21 mouse cellular contexts compared by ENCODE assay signal in genomic region chr9:94481057-94481456, GRCm38 (mm10). TPM values are rescaled to one million over a fixed set of nuclear protein-coding genes. Genes with fewer than 3 reads are reported as not detected.
A peak's percentile ranks its signal among the peaks of the same experiment; 100 is the strongest.
DNase-seq lines count a peak whose midpoint lies in the region; ATAC-seq lines count a peak whose summit lies in the region.
"Had no signal": no experiment of that assay in that cellular context is flagged by ENCODE, and none has a peak within 500 bp of the region (broad histone marks: within the 10 kb centered on the region; RNA-seq: fewer than 3 reads in every experiment).

No protein-coding gene starts in this region.

- no peak for ATAC-seq in midbrain, embryonic 11.5 days (ENCODE audit: low FRiP score)
- ATAC-seq in midbrain, embryonic 13.5 days, result no peak
- ATAC-seq: activated CD4-positive, CD25-positive, alpha-beta regulatory T cell, adult 4 months; forebrain, embryonic 16.5 days had no signal

- no peak overlapping the region for H3K4me3 ChIP-seq in midbrain, embryonic 11.5 days (ENCODE audit: low read depth, low read length)
- no peak overlapping the region for H3K4me3 ChIP-seq in midbrain, embryonic 13.5 days (replicated peaks)
- H3K4me3 ChIP-seq: heart, embryonic 13.5 days; midbrain, embryonic 12.5 days; neural tube, embryonic 13.5 days had no signal

- no peaks in the 10 kb centered on the region for H3K4me1 ChIP-seq in midbrain, embryonic 11.5 days (ENCODE audit: control insufficient read depth, insufficient read depth, low read length)
- H3K4me1 ChIP-seq in midbrain, embryonic 13.5 days (replicated peaks), result 0 out of 2 replicates have a peak, but pooled peaks cover 2% of the 10 kb centered on the region
- H3K4me1 ChIP-seq: neural tube, embryonic 13.5 days had no signal

- WGBS in midbrain, embryonic 11.5 days, result 94% methylated on average over 16 of the region's 16 CpGs
- 94% methylated on average over 16 of the region's 16 CpGs for WGBS in midbrain, embryonic 13.5 days

- H3K27me3 ChIP-seq in midbrain, embryonic 11.5 days (ENCODE audit: control insufficient read depth, insufficient read depth, low read length), result no peaks in the 10 kb centered on the region
- H3K27me3 ChIP-seq in midbrain, embryonic 13.5 days, result no peaks in the 10 kb centered on the region
- H3K27me3 ChIP-seq: heart, embryonic 13.5 days; midbrain, embryonic 12.5 days; neural tube, embryonic 13.5 days had no signal

- no peak overlapping the region for H3K9ac ChIP-seq in midbrain, embryonic 11.5 days (ENCODE audit: low read length)
- no peak overlapping the region for H3K9ac ChIP-seq in midbrain, embryonic 13.5 days (replicated peaks)
- H3K9ac ChIP-seq: heart, embryonic 13.5 days; hindbrain, embryonic 14.5 days; midbrain, embryonic 12.5 days; neural tube, embryonic 13.5 days had no signal

- DNase-seq in kidney, postnatal 10 days, result peak; percentile 22
- DNase-seq in kidney, adult 8-10 months, result no peak
- peak; percentile 68 for DNase-seq in midbrain, embryonic 11.5 days (ENCODE audit: low spot score, missing footprints)
- DNase-seq in fibroblast of lung, adult 2 months (ENCODE audit: low read depth), result peak; percentile 72
- DNase-seq in right cerebral cortex, postnatal 4 days, result no peak
- DNase-seq: adrenal gland, adult 2 months; adrenal gland, postnatal 36 days; B cell, adult 2 months; cerebellum, adult 2 months; cerebellum, postnatal 14 days; heart, postnatal 10 days; kidney, adult 2 months; thymus, postnatal 4 days had no signal

- no peaks in the 10 kb centered on the region for H3K36me3 ChIP-seq in midbrain, embryonic 11.5 days (ENCODE audit: control insufficient read depth, insufficient read depth, low read length)
- H3K36me3 ChIP-seq in midbrain, embryonic 13.5 days, result no peaks in the 10 kb centered on the region
- H3K36me3 ChIP-seq: heart, embryonic 13.5 days; midbrain, embryonic 12.5 days; neural tube, embryonic 13.5 days had no signal

- no peak overlapping the region for H3K27ac ChIP-seq in midbrain, embryonic 11.5 days (ENCODE audit: low read depth, low read length)
- no peak overlapping the region for H3K27ac ChIP-seq in midbrain, embryonic 13.5 days
- H3K27ac ChIP-seq: heart, embryonic 13.5 days; hindbrain, embryonic 14.5 days; midbrain, embryonic 12.5 days; neural tube, embryonic 13.5 days had no signal

- no peak overlapping the region for H3K4me2 ChIP-seq in midbrain, embryonic 11.5 days
- H3K4me2 ChIP-seq in midbrain, embryonic 13.5 days (replicated peaks), result no peak overlapping the region
- H3K4me2 ChIP-seq: heart, embryonic 13.5 days; hindbrain, embryonic 14.5 days; liver, embryonic 11.5 days; midbrain, embryonic 12.5 days; neural tube, embryonic 13.5 days had no signal

- no peaks in the 10 kb centered on the region for H3K9me3 ChIP-seq in midbrain, embryonic 11.5 days (ENCODE audit: control insufficient read depth, low read length)
- no peaks in the 10 kb centered on the region for H3K9me3 ChIP-seq in midbrain, embryonic 13.5 days
- H3K9me3 ChIP-seq: heart, embryonic 13.5 days; midbrain, embryonic 12.5 days; neural tube, embryonic 13.5 days had no signal

RNA-seq across cellular contexts. Expression of gene 1190002N15Rik, which starts 56.8 kb away (rescaled TPM):
- polyA plus RNA-seq in midbrain, embryonic 11.5 days (2014; fragmentation: Nextera tagmentation; extraction: Ambion mirVana), result 39.4 and 44.2 TPM in 2 replicates
- 5.8 and 5.9 TPM in 2 replicates for polyA plus RNA-seq in midbrain, embryonic 13.5 days (2015; fragmentation: Nextera tagmentation; extraction: Ambion mirVana)

Comparison
In these comparisons a context has a peak if more than half of its experiments do, and no peak if none do; other contexts are left out.
1. DNase-seq: peak in kidney, postnatal 10 days (single experiment), midbrain, embryonic 11.5 days (single experiment) and fibroblast of lung, adult 2 months (single experiment); none in kidney, adult 8-10 months (0 of 2) and right cerebral cortex, postnatal 4 days (single experiment).